Mouse (Mus musculus) midbrain, postnatal 0 days (tissue): ENCODE measurements around the gene Larp6. TPM values are rescaled to one million over a fixed set of nuclear protein-coding genes. Genes with fewer than 3 reads are reported as not detected.
A peak's percentile ranks its signal among the peaks of the same experiment; 100 is the strongest.

Source experiments
- ATAC-seq: fragments of 200-750 bp; cut with Nextera tagmentation; 2 replicates; pipeline ENCODE4 v1.8.0; 2017; ENCODE audit warnings: moderate number of reproducible peaks, mild to moderate bottlenecking, moderate TSS enrichment, moderate library complexity; ENCODE audit not compliant: low FRiP score
- DNase-seq: peaks from one replicate; pipeline ENCODE4 v3.0.0-alpha.2; 2015; ENCODE audit warnings: low spot score
- H3K27ac ChIP-seq: fragments of 300-500 bp; sonication (generic); 2 replicates; pipeline ENCODE4 v1.5.1; 2014; ENCODE audit warnings: low read depth, mild to moderate bottlenecking, low read length, mixed read lengths
- H3K27me3 ChIP-seq: fragments of 300-500 bp; sonication (generic); 2 replicates; pipeline ENCODE4 v1.6.1; 2014; ENCODE audit warnings: low read length, control low read depth, mixed read lengths; ENCODE audit not compliant: insufficient read depth
- H3K36me3 ChIP-seq: fragments of 300-500 bp; sonication (generic); 2 replicates; pipeline ENCODE4 v1.6.1; 2014; ENCODE audit warnings: low read length, control low read depth, mixed read lengths; ENCODE audit not compliant: insufficient read depth
- H3K4me1 ChIP-seq: fragments of 300-500 bp; sonication (generic); 2 replicates; pipeline ENCODE4 v1.6.1; 2014; ENCODE audit warnings: mild to moderate bottlenecking, control low read depth, antibody characterized with exemption, low read length, mixed read lengths; ENCODE audit not compliant: insufficient read depth
- H3K4me2 ChIP-seq: fragments of 300-500 bp; sonication (generic); 2 replicates; pipeline ENCODE4 v1.6.1; 2014; ENCODE audit warnings: low read depth, mild to moderate bottlenecking, low read length, mixed read lengths; ENCODE audit not compliant: poor library complexity, severe bottlenecking
- H3K4me3 ChIP-seq: fragments of 300-500 bp; sonication (generic); 2 replicates; pipeline ENCODE4 v1.5.1; 2014; ENCODE audit warnings: low read depth, mild to moderate bottlenecking, low read length, moderate library complexity
- H3K9ac ChIP-seq: fragments of 300-500 bp; sonication (generic); replicated peaks from 2 replicates; pipeline ENCODE4 v1.6.1; 2014; ENCODE audit warnings: mild to moderate bottlenecking, low read length, moderate library complexity, mixed read lengths; ENCODE audit not compliant: poor library complexity, severe bottlenecking
- H3K9me3 ChIP-seq: fragments of 300-500 bp; sonication (generic); 2 replicates; pipeline ENCODE4 v1.6.1; 2016; ENCODE audit warnings: low read length, control low read depth
- CTCF ChIP-seq: IDR thresholded peaks from 2 replicates; pipeline ENCODE4 v1.5.1; 2016; ENCODE audit warnings: antibody characterized with exemption, mild to moderate bottlenecking
- WGBS: fragments of 180-500 bp; shearing (Covaris S2); extraction: QIAGEN DNeasy Blood & Tissue Kit; methylation state at CpG from one replicate; pipeline ENCODE4 v1.1.7; 2014; 5-methylcytosine and 5-hydroxymethylcytosine counted together
- polyA plus RNA-seq: library from polyadenylated mRNA; unstranded; fragments of >200 nt; fragmentation: Nextera tagmentation; extraction: Ambion mirVana; gene quantifications from 2 replicates; pipeline ENCODE4 v1.2.1, GENCODE M21; 2015
- total RNA-seq: library from RNA; depleted of rRNA; stranded (reverse); fragments of >200 nt; gene quantifications from 2 replicates; pipeline ENCODE4 v1.2.3, GENCODE M21; 2014

The Larp6 gene
- total and polyA plus RNA-seq, 2 experiments from 2014 or later = 30.4 to 37.3 TPM

DNA sequence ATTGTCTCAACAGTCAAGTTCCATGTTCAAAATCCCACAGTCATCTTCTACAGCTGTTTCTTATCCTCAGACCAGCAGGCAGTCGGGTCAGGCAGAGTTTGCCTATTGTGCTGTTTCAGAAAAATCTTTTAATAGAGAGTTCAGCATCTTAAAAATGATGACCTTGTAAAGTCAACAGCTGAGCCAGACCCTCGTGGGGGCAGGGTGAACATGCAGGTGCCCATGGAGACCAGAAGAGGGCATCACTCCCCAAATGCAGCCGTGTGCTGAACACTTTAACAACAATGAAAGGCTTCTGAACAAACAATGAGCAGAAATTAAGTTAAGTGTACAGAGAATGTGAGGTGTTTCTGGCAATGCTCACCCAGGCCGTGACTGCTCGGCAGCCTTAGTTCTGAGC, 3.0 kb downstream of the Larp6 start:
- WGBS = 56% methylated on average over 5 of the region's 5 CpGs
- Histone ChIP-seq H3K4me3 (no peak overlapping the region), H3K27ac (no peak overlapping the region), H3K9ac (no peak overlapping the region), H3K4me1 (peaks cover 14% of the 10 kb centered on the region; the same call in 1 of the 2 replicates), H3K27me3 (no peaks in the 10 kb centered on the region), H3K9me3 (no peaks in the 10 kb centered on the region), H3K4me2 (no peak overlapping the region), H3K36me3 (no peaks in the 10 kb centered on the region)
- DNase-seq = peak; percentile 17
- TF ChIP-seq CTCF = peak; percentile 59
- ATAC-seq = no peak

GRCm38 (mm10) chr9:60718284-60718683, 5.5 kb downstream of the Larp6 start:
- Histone ChIP-seq H3K4me2 (no peak overlapping the region), H3K27ac (no peak overlapping the region), H3K4me1 (peaks cover 14% of the 10 kb centered on the region; the same call in 1 of the 2 replicates), H3K27me3 (no peaks in the 10 kb centered on the region), H3K9ac (no peak overlapping the region), H3K9me3 (no peaks in the 10 kb centered on the region), H3K4me3 (no peak overlapping the region), H3K36me3 (no peaks in the 10 kb centered on the region)
- WGBS = 62% methylated on average over 3 of the region's 3 CpGs
- TF ChIP-seq CTCF = peak; percentile 81
- no peak for ATAC-seq
- DNase-seq = peak; percentile 46

GRCm38 (mm10) chr9:60719687-60720086, 6.9 kb downstream of the Larp6 start:
- DNase-seq = no peak

DNA sequence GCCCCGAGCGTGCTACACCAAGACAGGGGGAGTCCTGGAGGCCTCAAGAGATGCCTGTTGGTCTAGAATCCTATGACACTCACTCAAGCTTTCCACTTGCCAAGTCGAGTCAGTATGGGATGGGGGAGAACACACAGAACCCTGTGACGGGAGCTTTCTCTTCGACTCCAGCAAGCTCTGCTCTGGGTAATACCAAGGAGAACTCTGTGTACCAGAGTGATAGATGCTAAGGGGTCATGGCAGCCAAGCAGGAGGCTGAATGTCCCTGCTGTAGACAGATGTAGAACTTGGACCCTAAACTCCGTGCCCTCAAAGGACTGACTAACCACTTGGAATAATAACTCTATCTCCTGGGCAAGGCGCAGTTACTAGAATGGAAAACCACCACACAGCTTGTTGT, 12.2 kb downstream of the Larp6 start:
- no peak overlapping the region for H3K27ac ChIP-seq
- H3K27me3 ChIP-seq = no peaks in the 10 kb centered on the region
- DNase-seq (no peak), ATAC-seq (no peak)
- no peak overlapping the region for H3K4me2 ChIP-seq
- peaks cover 18% of the 10 kb centered on the region for H3K36me3 ChIP-seq
- H3K4me1 ChIP-seq = no peaks in the 10 kb centered on the region
- WGBS = 95% methylated on average over 7 of the region's 7 CpGs
- no peak for TF ChIP-seq CTCF
- no peak overlapping the region for H3K9ac ChIP-seq
- H3K4me3 ChIP-seq = no peak overlapping the region
- no peaks in the 10 kb centered on the region for H3K9me3 ChIP-seq

More at GRCm38 (mm10) chr9:60719687-60720086, 6.9 kb downstream of the Larp6 start:
- H3K9me3 ChIP-seq = no peaks in the 10 kb centered on the region
- 82% methylated on average over 3 of the region's 3 CpGs for WGBS
- no peak overlapping the region for H3K9ac ChIP-seq
- no peaks in the 10 kb centered on the region for H3K27me3 ChIP-seq
- peaks cover 5% of the 10 kb centered on the region; the same call in 1 of the 2 replicates for H3K4me1 ChIP-seq
- H3K36me3 ChIP-seq = peaks cover 7% of the 10 kb centered on the region
- H3K4me2 ChIP-seq = no peak overlapping the region
- no peak overlapping the region for H3K27ac ChIP-seq
- no peak for TF ChIP-seq CTCF
- no peak overlapping the region for H3K4me3 ChIP-seq
- no peak for ATAC-seq

GRCm38 (mm10) chr9:60734321-60734720, 21.5 kb downstream of the Larp6 start:
- no peak overlapping the region for H3K27ac ChIP-seq
- no peak overlapping the region for H3K4me3 ChIP-seq
- no peak overlapping the region for H3K4me2 ChIP-seq
- no peak for ATAC-seq
- 98% methylated on average over 2 of the region's 2 CpGs for WGBS
- no peak overlapping the region for H3K9ac ChIP-seq
- peaks cover 20% of the 10 kb centered on the region for H3K36me3 ChIP-seq
- no peaks in the 10 kb centered on the region for H3K27me3 ChIP-seq
- peaks cover 4% of the 10 kb centered on the region for H3K9me3 ChIP-seq
- TF ChIP-seq CTCF = no peak
- H3K4me1 ChIP-seq = no peaks in the 10 kb centered on the region
- no peak for DNase-seq

DNA sequence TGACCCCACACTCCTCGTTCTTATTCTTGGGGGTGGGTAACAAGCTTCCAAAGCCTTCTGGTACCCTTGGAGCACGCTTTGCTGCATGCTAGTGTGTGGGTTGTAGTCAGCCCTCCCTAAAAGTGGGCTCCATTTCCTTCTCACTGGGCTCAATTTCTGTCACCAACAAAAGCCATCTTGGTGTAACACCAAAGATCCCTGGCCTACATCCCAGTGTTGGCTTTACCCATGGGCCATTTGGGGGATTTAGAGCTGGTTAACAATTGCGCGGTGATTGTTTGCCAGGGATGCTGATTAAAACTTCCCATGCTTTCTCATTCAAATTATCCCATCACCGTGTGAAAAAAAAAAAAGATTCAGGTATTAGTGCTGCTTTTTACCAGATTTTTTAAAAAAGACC, 26.3 kb downstream of the Larp6 start:
- no peak for ATAC-seq
- WGBS = 75% methylated on average over 5 of the region's 5 CpGs
- H3K27ac ChIP-seq = no peak overlapping the region
- no peak for TF ChIP-seq CTCF
- no peak for DNase-seq
- no peaks in the 10 kb centered on the region for H3K27me3 ChIP-seq
- no peak overlapping the region for H3K4me2 ChIP-seq
- H3K36me3 ChIP-seq = peaks cover 25% of the 10 kb centered on the region
- H3K9ac ChIP-seq = no peak overlapping the region
- H3K9me3 ChIP-seq = peaks cover 4% of the 10 kb centered on the region
- H3K4me1 ChIP-seq = no peaks in the 10 kb centered on the region
- H3K4me3 ChIP-seq = no peak overlapping the region
